Mouse (Mus musculus): ENCODE results near the gene N4bp3. TPM values are rescaled to one million over a fixed set of nuclear protein-coding genes. Genes with fewer than 3 reads are reported as not detected.
A peak's percentile ranks its signal among the peaks of the same experiment; 100 is the strongest.
"Not testable (repeated sequence)": the region's sequence is repeated elsewhere in the genome, so short reads cannot be mapped to it uniquely, and the experiment has no call there.

The N4bp3 gene
- 19.9 and 22.4 TPM in 2 replicates for polyA plus RNA-seq (2014; fragmentation: Nextera tagmentation; extraction: Ambion mirVana)

DNA sequence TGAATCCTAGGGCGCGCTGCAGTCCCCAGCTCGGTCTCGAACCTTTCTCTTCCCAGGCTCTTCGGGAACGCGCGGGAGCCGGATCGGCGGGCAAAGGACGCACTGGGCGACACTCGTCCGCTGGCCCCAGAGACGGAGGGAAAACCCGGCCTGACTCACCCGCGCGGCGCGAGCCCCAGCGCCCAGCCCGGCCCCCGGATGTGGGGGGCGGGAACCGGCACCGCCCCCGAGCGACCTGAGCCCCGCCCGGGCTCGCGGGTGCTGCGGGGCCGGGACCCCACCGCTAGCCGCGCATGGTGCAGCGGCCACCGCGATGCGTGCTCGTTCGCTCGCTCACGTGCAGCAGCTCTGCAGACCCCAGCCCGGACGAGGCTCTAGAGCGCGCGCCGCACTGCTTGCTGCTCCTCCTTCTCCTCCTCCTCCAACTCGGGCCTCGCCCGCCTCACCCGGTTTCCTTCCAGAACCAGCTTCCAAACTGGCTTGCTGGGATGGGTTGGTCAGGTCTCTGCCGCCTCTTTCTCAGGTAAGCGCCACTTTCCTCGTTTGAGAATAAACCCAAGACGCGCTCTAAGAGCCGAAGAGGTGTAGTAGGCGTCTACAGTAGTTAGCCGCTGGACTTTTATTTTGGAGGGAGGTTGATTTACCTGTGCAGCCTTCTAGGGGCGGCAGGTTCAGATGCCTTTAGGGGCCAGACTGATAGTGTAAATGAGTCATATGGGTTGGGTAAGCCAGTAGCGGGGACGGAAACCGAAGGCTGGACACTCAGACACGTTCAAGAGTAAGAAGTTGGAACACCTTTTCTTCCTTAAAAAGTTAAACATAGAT is at the start of gene N4bp3, which contains the start of gene D930048N14Rik:
TSS of gene N4bp3 (minus strand) at position 152 of the 825 bp plus-strand sequence.
TSS of gene D930048N14Rik (plus strand) at position 264 of the 825 bp plus-strand sequence.
- ATAC-seq (ENCODE audit: low FRiP score), result peak; percentile 50
- peaks cover 18% of the 10 kb centered on the region; the same call in 1 of the 2 replicates for H3K27me3 ChIP-seq (ENCODE audit: control insufficient read depth, insufficient read depth, low read length)
- DNase-seq (ENCODE audit: low spot score), result peak; percentile 57
- peak within 1 kb of the TSS; percentile 14 for H3K27ac ChIP-seq
- peak within 1 kb of the TSS; percentile 94 for H3K4me2 ChIP-seq (replicated peaks)
- H3K36me3 ChIP-seq (replicated peaks; ENCODE audit: control insufficient read depth, insufficient read depth), result no peaks in the 10 kb centered on the region
- no peaks in the 10 kb centered on the region for H3K9me3 ChIP-seq (ENCODE audit: control insufficient read depth, low read length)
- peak within 1 kb of the TSS; percentile 77 for H3K9ac ChIP-seq
- peak within 1 kb of the TSS; percentile 67 for H3K4me3 ChIP-seq (replicated peaks; ENCODE audit: low read length)
- H3K4me1 ChIP-seq (replicated peaks; ENCODE audit: control insufficient read depth, insufficient read depth, low read length), result peaks cover 23% of the 10 kb centered on the region
- WGBS, result 2% methylated on average over 64 of the region's 70 CpGs

- DNase-seq (ENCODE audit: low spot score) (no peak), ATAC-seq (ENCODE audit: low FRiP score) (no peak)
- H3K4me2 ChIP-seq (replicated peaks), result no peak overlapping the region
- peaks cover 58% of the 10 kb centered on the region for H3K36me3 ChIP-seq (replicated peaks; ENCODE audit: control insufficient read depth, insufficient read depth)
- H3K27ac ChIP-seq, result no peak overlapping the region
- H3K9ac ChIP-seq, result no peak overlapping the region
- no peaks in the 10 kb centered on the region for H3K27me3 ChIP-seq (ENCODE audit: control insufficient read depth, insufficient read depth, low read length)
- H3K4me3 ChIP-seq (replicated peaks; ENCODE audit: low read length), result no peak overlapping the region
- no peaks in the 10 kb centered on the region for H3K4me1 ChIP-seq (replicated peaks; ENCODE audit: control insufficient read depth, insufficient read depth, low read length)
- 92% methylated on average over 3 of the region's 3 CpGs for WGBS
- no peaks in the 10 kb centered on the region for H3K9me3 ChIP-seq (ENCODE audit: control insufficient read depth, low read length)
These were observed 44.3 kb upstream of the N4bp3 start for GRCm38 (mm10) chr11:51694984-51695383.

GRCm38 (mm10) chr11:51690597-51690996 is 40.0 kb upstream of the N4bp3 start:
- H3K9me3 ChIP-seq (ENCODE audit: control insufficient read depth, low read length); H3K4me2 ChIP-seq (replicated peaks); H3K4me3 ChIP-seq (replicated peaks; ENCODE audit: low read length); H3K27ac ChIP-seq; H3K9ac ChIP-seq; ATAC-seq (ENCODE audit: low FRiP score); H3K27me3 ChIP-seq (ENCODE audit: control insufficient read depth, insufficient read depth, low read length); DNase-seq (ENCODE audit: low spot score): not testable (repeated sequence)
- peaks cover 16% of the 10 kb centered on the region for H3K4me1 ChIP-seq (replicated peaks; ENCODE audit: control insufficient read depth, insufficient read depth, low read length)
- H3K36me3 ChIP-seq (replicated peaks; ENCODE audit: control insufficient read depth, insufficient read depth), result peaks cover 16% of the 10 kb centered on the region
- 100% methylated on average over 1 of the region's 3 CpGs for WGBS

DNA sequence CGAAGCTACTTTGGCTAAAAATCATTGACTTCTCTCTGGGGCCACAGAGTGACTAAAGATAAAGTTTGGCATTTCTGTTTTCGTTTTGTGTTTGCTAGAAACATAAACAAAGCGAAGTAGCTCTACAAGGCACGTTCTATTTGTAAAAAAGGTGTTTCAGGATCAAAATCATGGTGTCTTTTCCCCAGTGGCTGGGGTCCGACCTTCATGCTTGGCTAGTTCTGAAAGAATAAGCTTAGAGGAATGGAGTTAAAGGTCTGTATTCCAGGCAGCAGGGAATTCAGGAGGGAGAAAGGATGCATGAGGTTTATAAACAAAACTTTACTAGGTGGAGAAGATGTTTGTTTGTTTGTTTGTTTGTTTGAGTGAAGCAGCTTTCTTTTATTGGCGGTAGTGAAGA is 38.7 kb upstream of the N4bp3 start:
- ATAC-seq (ENCODE audit: low FRiP score) (no peak), DNase-seq (ENCODE audit: low spot score) (no peak)
- 21% methylated on average over 6 of the region's 6 CpGs for WGBS

GRCm38 (mm10) chr11:51688330-51689328 is 38.0 kb upstream of the N4bp3 start, which contains the start of gene 0610009B22Rik:
Gene 0610009B22Rik, minus strand, starts transcription at chr11:51688874.
- DNase-seq (ENCODE audit: low spot score) (peak; percentile 100), ATAC-seq (ENCODE audit: low FRiP score) (peak; percentile 99)
- Histone ChIP-seq H3K4me1 (replicated peaks; ENCODE audit: control insufficient read depth, insufficient read depth, low read length) (peaks cover 16% of the 10 kb centered on the region), H3K27ac (peak within 1 kb of the TSS; percentile 99), H3K4me2 (replicated peaks) (peak within 1 kb of the TSS; percentile 79), H3K9ac (peak within 1 kb of the TSS; percentile 89), H3K4me3 (replicated peaks; ENCODE audit: low read length) (peak within 1 kb of the TSS; percentile 75), H3K27me3 (ENCODE audit: control insufficient read depth, insufficient read depth, low read length) (no peaks in the 10 kb centered on the region), H3K9me3 (ENCODE audit: control insufficient read depth, low read length) (no peaks in the 10 kb centered on the region), H3K36me3 (replicated peaks; ENCODE audit: control insufficient read depth, insufficient read depth) (peaks cover 9% of the 10 kb centered on the region; the same call in 1 of the 2 replicates)
- WGBS, result under 1% methylated on average over 60 of the region's 60 CpGs

More for the DNA sequence above, 38.7 kb upstream of the N4bp3 start:
- Histone ChIP-seq H3K4me3 (replicated peaks; ENCODE audit: low read length) (peak overlapping the region; percentile 75), H3K27ac (peak overlapping the region; percentile 99), H3K9ac (peak overlapping the region; percentile 67), H3K4me1 (replicated peaks; ENCODE audit: control insufficient read depth, insufficient read depth, low read length) (peaks cover 16% of the 10 kb centered on the region), H3K36me3 (replicated peaks; ENCODE audit: control insufficient read depth, insufficient read depth) (peaks cover 9% of the 10 kb centered on the region; the same call in 1 of the 2 replicates), H3K27me3 (ENCODE audit: control insufficient read depth, insufficient read depth, low read length) (no peaks in the 10 kb centered on the region), H3K9me3 (ENCODE audit: control insufficient read depth, low read length) (no peaks in the 10 kb centered on the region), H3K4me2 (replicated peaks) (peak overlapping the region; percentile 79)

GRCm38 (mm10) chr11:51681976-51682374 is 31.3 kb upstream of the N4bp3 start:
- DNase-seq (ENCODE audit: low spot score) (no peak), ATAC-seq (ENCODE audit: low FRiP score) (no peak)
- no peaks in the 10 kb centered on the region for H3K27me3 ChIP-seq (ENCODE audit: control insufficient read depth, insufficient read depth, low read length)
- no peak overlapping the region for H3K27ac ChIP-seq
- H3K4me1 ChIP-seq (replicated peaks; ENCODE audit: control insufficient read depth, insufficient read depth, low read length), result no peaks in the 10 kb centered on the region
- no peak overlapping the region for H3K9ac ChIP-seq
- H3K4me2 ChIP-seq (replicated peaks), result no peak overlapping the region
- 50% methylated on average over 8 of the region's 8 CpGs for WGBS
- H3K36me3 ChIP-seq (replicated peaks; ENCODE audit: control insufficient read depth, insufficient read depth), result no peaks in the 10 kb centered on the region; the same call in 1 of the 2 replicates
- H3K4me3 ChIP-seq (replicated peaks; ENCODE audit: low read length), result no peak overlapping the region
- H3K9me3 ChIP-seq (ENCODE audit: control insufficient read depth, low read length), result no peaks in the 10 kb centered on the region

- no peak overlapping the region for H3K4me3 ChIP-seq (replicated peaks; ENCODE audit: low read length)
- WGBS, result 32% methylated on average over 13 of the region's 13 CpGs
- no peaks in the 10 kb centered on the region for H3K9me3 ChIP-seq (ENCODE audit: control insufficient read depth, low read length)
- no peak overlapping the region for H3K9ac ChIP-seq
- H3K4me2 ChIP-seq (replicated peaks), result no peak overlapping the region
- H3K4me1 ChIP-seq (replicated peaks; ENCODE audit: control insufficient read depth, insufficient read depth, low read length), result no peaks in the 10 kb centered on the region
- no peaks in the 10 kb centered on the region for H3K27me3 ChIP-seq (ENCODE audit: control insufficient read depth, insufficient read depth, low read length)
- DNase-seq (ENCODE audit: low spot score) (peak; percentile 83), ATAC-seq (ENCODE audit: low FRiP score) (no peak)
- H3K27ac ChIP-seq, result no peak overlapping the region
- no peaks in the 10 kb centered on the region; the same call in 1 of the 2 replicates for H3K36me3 ChIP-seq (replicated peaks; ENCODE audit: control insufficient read depth, insufficient read depth)
These were observed 30.8 kb upstream of the N4bp3 start for GRCm38 (mm10) chr11:51681324-51681975.

- H3K9ac ChIP-seq, result no peak overlapping the region
- H3K9me3 ChIP-seq (ENCODE audit: control insufficient read depth, low read length), result no peaks in the 10 kb centered on the region
- H3K27ac ChIP-seq, result no peak overlapping the region
- ATAC-seq (ENCODE audit: low FRiP score) (no peak), DNase-seq (ENCODE audit: low spot score) (no peak)
- no peak overlapping the region for H3K4me2 ChIP-seq (replicated peaks)
- no peak overlapping the region for H3K4me3 ChIP-seq (replicated peaks; ENCODE audit: low read length)
- no peaks in the 10 kb centered on the region for H3K36me3 ChIP-seq (replicated peaks; ENCODE audit: control insufficient read depth, insufficient read depth)
- no peaks in the 10 kb centered on the region for H3K4me1 ChIP-seq (replicated peaks; ENCODE audit: control insufficient read depth, insufficient read depth, low read length)
- no peaks in the 10 kb centered on the region for H3K27me3 ChIP-seq (ENCODE audit: control insufficient read depth, insufficient read depth, low read length)
- 85% methylated on average over 3 of the region's 3 CpGs for WGBS
These were observed 28.8 kb upstream of the N4bp3 start for GRCm38 (mm10) chr11:51679466-51679865.

Data from hindbrain, embryonic 14.5 days (tissue).